Mouse (Mus musculus) kidney, adult 2 months (tissue): Measurements from ENCODE around the gene Gm21244. TPM values are rescaled to one million over a fixed set of nuclear protein-coding genes. Genes with fewer than 3 reads are reported as not detected.
"Not testable (repeated sequence)": the region's sequence is repeated elsewhere in the genome, so short reads cannot be mapped to it uniquely, and the experiment has no call there.

Experiments
- DNase-seq: peaks from one replicate; pipeline ENCODE4 v3.0.0; 2021
- H3K27ac ChIP-seq: fragments of 200-500 bp; 2 replicates; pipeline ENCODE4 v1.5.1; 2012; ENCODE audit warnings: low read depth, low read length, control low read depth, inconsistent platforms; ENCODE audit not compliant: insufficient read depth
- H3K27me3 ChIP-seq: fragments of 200-500 bp; replicated peaks from 2 replicates; pipeline ENCODE4 v1.6.1; 2012; ENCODE audit warnings: mild to moderate bottlenecking, moderate library complexity, low read length, inconsistent platforms; ENCODE audit not compliant: control insufficient read depth, insufficient read depth
- H3K36me3 ChIP-seq: fragments of 200-500 bp; 2 replicates; pipeline ENCODE4 v1.6.1; 2012; ENCODE audit warnings: mild to moderate bottlenecking, moderate library complexity, low read length, inconsistent platforms; ENCODE audit not compliant: control insufficient read depth, insufficient read depth
- H3K4me1 ChIP-seq: fragments of 200-500 bp; 2 replicates; pipeline ENCODE4 v1.6.1; 2011; ENCODE audit warnings: low read length; ENCODE audit not compliant: control insufficient read depth, insufficient read depth
- H3K4me3 ChIP-seq: fragments of 200-500 bp; 2 replicates; pipeline ENCODE4 v1.5.1; 2011; ENCODE audit warnings: mild to moderate bottlenecking, low read depth, low read length, control low read depth; ENCODE audit not compliant: insufficient read depth
- WGBS: fragments of 180-500 bp; shearing (Covaris S2); methylation state at CpG from one replicate; pipeline ENCODE4 v1.1.7; 2018; 5-methylcytosine and 5-hydroxymethylcytosine counted together
- polyA plus RNA-seq: library from polyadenylated mRNA; depleted of rRNA; stranded (reverse); fragments of >200 nt; gene quantifications from 2 replicates; pipeline ENCODE4 v1.2.3, GENCODE M21; 2012; rRNA removed

The Gm21244 gene
- not detected in 2 replicates for polyA plus RNA-seq

- no CpG with 5 or more reads among the region's 3 CpGs for WGBS
- H3K27me3 ChIP-seq, H3K27ac ChIP-seq, H3K36me3 ChIP-seq, H3K4me1 ChIP-seq, H3K4me3 ChIP-seq, DNase-seq: not testable (repeated sequence)
Measured at GRCm38 (mm10) chrY:7169193-7169592, at the start of gene Gm21244. TSS of gene Gm21244 (minus strand) at chrY:7169293.

Other genes starting within 250 kb of the Gm21244 start
- not detected in 2 replicates for gene Gm28998, start 84.5 kb upstream of the Gm21244 start, polyA plus RNA-seq
- gene Gm21788, start 235.7 kb upstream of the Gm21244 start, polyA plus RNA-seq = not detected in 2 replicates